19 mouse cellular contexts compared by ENCODE assay signal in genomic region chr1:165421357-165421915, GRCm38 (mm10).
"Had no signal": no experiment of that assay in that cellular context is flagged by ENCODE, and none has a peak within 500 bp of the region (broad histone marks: within the 10 kb centered on the region; RNA-seq: fewer than 3 reads in every experiment).

No protein-coding gene starts in this region.

- H3K27ac ChIP-seq: midbrain, embryonic 10.5 days; midbrain, embryonic 12.5 days; neural tube, embryonic 13.5 days; neural tube, embryonic 15.5 days; stomach, embryonic 15.5 days; stomach, postnatal 0 days had no signal

- H3K4me3 ChIP-seq: midbrain, embryonic 10.5 days; midbrain, embryonic 12.5 days; myocyte; neural tube, embryonic 13.5 days; neural tube, embryonic 15.5 days; stomach, embryonic 15.5 days had no signal

- H3K36me3 ChIP-seq: midbrain, embryonic 10.5 days; midbrain, embryonic 12.5 days; neural tube, embryonic 15.5 days; stomach, embryonic 15.5 days had no signal

- ATAC-seq: midbrain, embryonic 16.5 days had no signal

- H3K4me2 ChIP-seq: lung, embryonic 14.5 days; midbrain, embryonic 12.5 days; neural tube, embryonic 13.5 days; neural tube, embryonic 15.5 days; stomach, embryonic 15.5 days had no signal

- H3K9me3 ChIP-seq: midbrain, embryonic 10.5 days; midbrain, embryonic 12.5 days; neural tube, embryonic 13.5 days; neural tube, embryonic 15.5 days; stomach, embryonic 15.5 days had no signal

- H3K4me1 ChIP-seq: midbrain, embryonic 10.5 days; midbrain, embryonic 12.5 days; neural tube, embryonic 13.5 days; neural tube, embryonic 15.5 days; stomach, embryonic 15.5 days had no signal

- DNase-seq: lung, embryonic 14.5 days; lung, postnatal 10 days; lung, postnatal 4 days; midbrain, embryonic 14.5 days; retina, postnatal 1 day; right cerebral cortex, adult 18-20 months; right cerebral cortex, postnatal 25 days; right cerebral cortex, postnatal 4 days; thymus, adult 2 months; thymus, postnatal 25 days; thymus, postnatal 4 days had no signal

- H3K27me3 ChIP-seq: midbrain, embryonic 12.5 days; neural tube, embryonic 13.5 days; neural tube, embryonic 15.5 days; stomach, embryonic 15.5 days had no signal

- H3K9ac ChIP-seq: lung, embryonic 14.5 days; midbrain, embryonic 12.5 days; neural tube, embryonic 13.5 days; neural tube, embryonic 15.5 days; stomach, embryonic 15.5 days had no signal
